Mouse (Mus musculus) ES-E14 (cell line): ENCODE data around the gene Gm18596.

ENCODE experiments used
- HCFC1 ChIP-seq: IDR thresholded peaks from 2 replicates; pipeline ENCODE4 v1.6.1; 2012; ENCODE audit warnings: low read length, inconsistent platforms, borderline replicate concordance; ENCODE audit not compliant: insufficient read depth
- MAFK ChIP-seq: IDR thresholded peaks from 2 replicates; pipeline ENCODE4 v1.6.1; 2014; ENCODE audit warnings: mild to moderate bottlenecking, low read depth, low read length, inconsistent platforms; ENCODE audit not compliant: insufficient read depth
- ZNF384 ChIP-seq: IDR thresholded peaks from 2 replicates; pipeline ENCODE4 v1.6.1; 2012; ENCODE audit warnings: low read depth, low read length, inconsistent platforms

DNA sequence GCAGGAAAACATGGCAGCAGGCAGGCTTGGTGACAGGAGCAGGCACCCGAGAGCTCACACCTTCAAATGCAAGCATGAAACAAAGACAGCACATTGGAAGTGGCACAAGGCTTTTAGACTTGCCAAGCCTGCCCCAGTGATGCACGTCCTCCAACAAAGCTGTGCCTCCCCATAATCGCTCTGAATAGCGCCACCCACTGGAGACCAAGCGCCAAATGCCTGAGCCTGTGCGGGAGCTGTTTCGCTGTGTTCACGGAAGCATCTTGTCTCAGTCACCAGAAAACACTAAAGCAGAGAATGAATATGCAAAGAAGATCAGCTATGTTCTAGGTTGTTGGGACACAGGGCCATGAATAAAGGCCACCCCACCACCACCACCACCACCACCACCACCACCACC, 17.6 kb downstream of the Gm18596 start:
- no peak for TF ChIP-seq MAFK
- no peak for TF ChIP-seq ZNF384
- no peak for TF ChIP-seq HCFC1
